Mouse (Mus musculus) liver, adult 2 months (tissue): ENCODE results near the gene Kdm3a.

Source experiments
- CTCF ChIP-seq: fragments of 200-500 bp; IDR thresholded peaks from 2 replicates; pipeline ENCODE4 v1.5.1; 2011; ENCODE audit warnings: low read depth, low read length, control low read depth
- POLR2A ChIP-seq: fragments of 200-500 bp; IDR thresholded peaks from 2 replicates; pipeline ENCODE4 v1.6.1; 2011; ENCODE audit warnings: low read length, control low read depth; ENCODE audit not compliant: insufficient read depth; ENCODE audit errors: extremely low read depth

DNA sequence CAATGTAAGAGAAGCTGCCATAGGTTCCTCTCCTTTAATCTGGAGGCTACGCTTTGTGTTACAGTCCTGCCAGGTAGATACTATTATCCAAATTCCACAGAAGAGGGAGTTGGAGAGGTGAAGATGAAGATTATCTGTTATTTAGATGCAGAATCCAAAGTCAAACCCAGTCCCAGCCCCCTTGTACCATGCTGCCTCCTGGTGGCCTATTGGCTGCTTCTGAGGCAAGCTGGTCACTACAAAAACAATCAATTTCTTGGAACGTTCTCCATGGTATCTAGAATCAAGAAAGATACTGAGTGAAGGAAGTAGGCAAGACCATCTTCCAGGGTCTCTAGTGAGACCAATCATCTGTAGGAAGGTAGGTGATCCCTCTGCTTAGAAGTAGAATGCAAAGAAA, 40.4 kb upstream of the Kdm3a start:
- TF ChIP-seq CTCF (peak; percentile 70), POLR2A (no peak)
